Mouse (Mus musculus): ENCODE measurements at regions not wholly inside any gene's neighbourhood (a gene's known extent, or its start where the extent isn't known, plus 50 kb on each side); places are given as distances from the start of the nearest gene placed in this dataset.

- DNase-seq (ENCODE audit: low spot score in 2 of 2) = no peak
These were observed 158.5 kb downstream of the Emp1 start for GRCm38 (mm10) chr6:135520868-135521267.

GRCm38 (mm10) chr6:135524886-135525285 is 162.5 kb downstream of the Emp1 start:
- DNase-seq (ENCODE audit: low spot score in 2 of 2) = no peak

GRCm38 (mm10) chr6:135525841-135526327 is 163.5 kb downstream of the Emp1 start:
- DNase-seq (ENCODE audit: low spot score in 2 of 2) = peak in 1 of 2 experiments; percentile 73

GRCm38 (mm10) chr6:135526460-135527160 is 164.3 kb downstream of the Emp1 start:
- DNase-seq (ENCODE audit: low spot score in 2 of 2) = peak; percentile 82 to 92

GRCm38 (mm10) chr6:135527879-135528278 is 165.5 kb downstream of the Emp1 start:
- peak in 1 of 2 experiments; percentile 32 for DNase-seq (ENCODE audit: low spot score in 2 of 2)

GRCm38 (mm10) chr6:135539791-135540646 is 177.7 kb downstream of the Emp1 start:
- no peak for DNase-seq (ENCODE audit: low spot score in 2 of 2)

GRCm38 (mm10) chr6:135541566-135541965 is 179.2 kb downstream of the Emp1 start:
- no peak for DNase-seq (ENCODE audit: low spot score in 2 of 2)

GRCm38 (mm10) chr6:135542356-135542755 is 180.0 kb downstream of the Emp1 start:
- no peak for DNase-seq (ENCODE audit: low spot score in 2 of 2)

- DNase-seq (ENCODE audit: low spot score in 2 of 2) = no peak
These were observed 181.0 kb downstream of the Emp1 start for GRCm38 (mm10) chr6:135543390-135543789.

- no peak for DNase-seq (ENCODE audit: low spot score in 2 of 2)
These were observed 181.5 kb downstream of the Emp1 start for GRCm38 (mm10) chr6:135543863-135544262.

GRCm38 (mm10) chr6:135550368-135550950 is 188.1 kb downstream of the Emp1 start:
- no peak for DNase-seq (ENCODE audit: low spot score in 2 of 2)

GRCm38 (mm10) chr6:135552396-135552795 is 190.1 kb downstream of the Emp1 start:
- no peak for DNase-seq (ENCODE audit: low spot score in 2 of 2)

- DNase-seq (ENCODE audit: low spot score in 2 of 2) = peak; percentile 69 to 89
These were observed 197.2 kb downstream of the Emp1 start for GRCm38 (mm10) chr6:135559501-135559907.

GRCm38 (mm10) chr6:135562267-135562666 is 199.9 kb downstream of the Emp1 start:
- DNase-seq (ENCODE audit: low spot score in 2 of 2) = peak in 1 of 2 experiments; percentile 75

GRCm38 (mm10) chr6:135563766-135564165 is 201.4 kb downstream of the Emp1 start:
- no peak for DNase-seq (ENCODE audit: low spot score in 2 of 2)

- no peak for DNase-seq (ENCODE audit: low spot score in 2 of 2)
These were observed 206.7 kb downstream of the Emp1 start for GRCm38 (mm10) chr6:135569086-135569485.

- no peak for DNase-seq (ENCODE audit: low spot score in 2 of 2)
These were observed 212.9 kb downstream of the Emp1 start for GRCm38 (mm10) chr6:135575294-135575693.

GRCm38 (mm10) chr6:135578728-135579127 is 216.4 kb downstream of the Emp1 start:
- peak in 1 of 2 experiments; percentile 34 for DNase-seq (ENCODE audit: low spot score in 2 of 2)

- DNase-seq (ENCODE audit: low spot score in 2 of 2) = peak; percentile 59 to 81
These were observed 220.2 kb downstream of the Emp1 start for GRCm38 (mm10) chr6:135582567-135582966.

- DNase-seq (ENCODE audit: low spot score in 2 of 2) = no peak
These were observed 222.4 kb downstream of the Emp1 start for GRCm38 (mm10) chr6:135584782-135585181.

- no peak for DNase-seq (ENCODE audit: low spot score in 2 of 2)
These were observed 227.7 kb downstream of the Emp1 start for GRCm38 (mm10) chr6:135590084-135590483.

GRCm38 (mm10) chr6:135591085-135591484 is 228.7 kb downstream of the Emp1 start:
- DNase-seq (ENCODE audit: low spot score in 2 of 2) = peak; percentile 44 to 76
